Mouse (Mus musculus): ENCODE results near the gene Hoxa4. TPM values are rescaled to one million over a fixed set of nuclear protein-coding genes. Genes with fewer than 3 reads are reported as not detected.

Gene Hoxa4
- polyA plus RNA-seq, 1 experiment from 2014 or later, result 1.6 TPM

- TF ChIP-seq CTCF (IDR thresholded peaks at IDR 0.05; ENCODE audit: low read depth), result no peak; the same call in 1 of the 2 replicates
- Histone ChIP-seq H3K4me1 (replicated peaks; ENCODE audit: insufficient read depth, low read length) (peaks cover 8% of the 10 kb centered on the region; the same call in 1 of the 2 replicates), H3K36me3 (ENCODE audit: insufficient read depth, low read length) (peaks cover 6% of the 10 kb centered on the region; the same call in 1 of the 2 replicates), H3K27me3 (ENCODE audit: insufficient read depth, low read length) (no peaks in the 10 kb centered on the region), H3K4me2 (ENCODE audit: low read length) (peak overlapping the region; percentile 89), H3K9me3 (replicated peaks; ENCODE audit: low read length) (no peaks in the 10 kb centered on the region), H3K4me3 (replicated peaks; ENCODE audit: low read depth, low read length) (peak overlapping the region; percentile 85), H3K27ac (peak overlapping the region; percentile 95), H3K9ac (ENCODE audit: low read depth, low read length) (peak overlapping the region; percentile 97)
- WGBS, result under 1% methylated on average over 69 of the region's 69 CpGs
- ATAC-seq (replicated peaks; ENCODE audit: low FRiP score, low read depth), result peak; percentile 31
- DNase-seq (ENCODE audit: low spot score), result peak; percentile 97
These were observed 34.3 kb upstream of the Hoxa4 start for GRCm38 (mm10) chr6:52225612-52226568.

- Histone ChIP-seq H3K4me2 (ENCODE audit: low read length) (peak overlapping the region; percentile 89), H3K9me3 (replicated peaks; ENCODE audit: low read length) (no peaks in the 10 kb centered on the region), H3K4me1 (replicated peaks; ENCODE audit: insufficient read depth, low read length) (peaks cover 12% of the 10 kb centered on the region), H3K4me3 (replicated peaks; ENCODE audit: low read depth, low read length) (peak overlapping the region; percentile 85), H3K27ac (peak overlapping the region; percentile 95), H3K36me3 (ENCODE audit: insufficient read depth, low read length) (peaks cover 6% of the 10 kb centered on the region; the same call in 1 of the 2 replicates), H3K9ac (ENCODE audit: low read depth, low read length) (peak overlapping the region; percentile 97), H3K27me3 (ENCODE audit: insufficient read depth, low read length) (no peaks in the 10 kb centered on the region)
- ATAC-seq (replicated peaks; ENCODE audit: low FRiP score, low read depth) (no peak), DNase-seq (ENCODE audit: low spot score) (no peak)
- TF ChIP-seq CTCF (IDR thresholded peaks at IDR 0.05; ENCODE audit: low read depth), result no peak
- under 1% methylated on average over 36 of the region's 36 CpGs for WGBS
These were observed 33.5 kb upstream of the Hoxa4 start for GRCm38 (mm10) chr6:52224895-52225611.

GRCm38 (mm10) chr6:52223939-52224760 is 32.6 kb upstream of the Hoxa4 start:
- Histone ChIP-seq H3K27me3 (ENCODE audit: insufficient read depth, low read length) (no peaks in the 10 kb centered on the region), H3K4me1 (replicated peaks; ENCODE audit: insufficient read depth, low read length) (peaks cover 21% of the 10 kb centered on the region), H3K4me3 (replicated peaks; ENCODE audit: low read depth, low read length) (peak overlapping the region; percentile 85), H3K4me2 (ENCODE audit: low read length) (peak overlapping the region; percentile 89), H3K9me3 (replicated peaks; ENCODE audit: low read length) (no peaks in the 10 kb centered on the region), H3K27ac (peak overlapping the region; percentile 95), H3K36me3 (ENCODE audit: insufficient read depth, low read length) (0 out of 2 replicates have a peak, but pooled peaks cover 6% of the 10 kb centered on the region), H3K9ac (ENCODE audit: low read depth, low read length) (peak overlapping the region; percentile 97)
- DNase-seq (ENCODE audit: low spot score) (no peak), ATAC-seq (replicated peaks; ENCODE audit: low FRiP score, low read depth) (no peak)
- no peak for TF ChIP-seq CTCF (IDR thresholded peaks at IDR 0.05; ENCODE audit: low read depth)
- under 1% methylated on average over 23 of the region's 24 CpGs for WGBS

- DNase-seq (ENCODE audit: low spot score), result no peak
These were observed 31.2 kb upstream of the Hoxa4 start for GRCm38 (mm10) chr6:52222729-52223128.

GRCm38 (mm10) chr6:52221993-52222685 is 30.6 kb upstream of the Hoxa4 start:
- H3K9ac ChIP-seq (ENCODE audit: low read depth, low read length), result peak overlapping the region; percentile 97
- peak overlapping the region; percentile 96 for H3K27ac ChIP-seq
- peaks cover 23% of the 10 kb centered on the region for H3K4me1 ChIP-seq (replicated peaks; ENCODE audit: insufficient read depth, low read length)
- no peak for TF ChIP-seq CTCF (IDR thresholded peaks at IDR 0.05; ENCODE audit: low read depth)
- H3K9me3 ChIP-seq (replicated peaks; ENCODE audit: low read length), result no peaks in the 10 kb centered on the region
- no peaks in the 10 kb centered on the region for H3K27me3 ChIP-seq (ENCODE audit: insufficient read depth, low read length)
- ATAC-seq (replicated peaks; ENCODE audit: low FRiP score, low read depth) (peak; percentile 25), DNase-seq (ENCODE audit: low spot score) (peak; percentile 89)
- H3K4me3 ChIP-seq (replicated peaks; ENCODE audit: low read depth, low read length), result peak overlapping the region; percentile 85
- H3K4me2 ChIP-seq (ENCODE audit: low read length), result peak overlapping the region; percentile 89
- WGBS, result 3% methylated on average over 21 of the region's 21 CpGs
- H3K36me3 ChIP-seq (ENCODE audit: insufficient read depth, low read length), result 0 out of 2 replicates have a peak, but pooled peaks cover 6% of the 10 kb centered on the region

More at GRCm38 (mm10) chr6:52222729-52223128, 31.2 kb upstream of the Hoxa4 start:
- WGBS, result 5% methylated on average over 13 of the region's 13 CpGs
- Histone ChIP-seq H3K4me2 (ENCODE audit: low read length) (peak overlapping the region; percentile 89), H3K36me3 (ENCODE audit: insufficient read depth, low read length) (0 out of 2 replicates have a peak, but pooled peaks cover 6% of the 10 kb centered on the region), H3K4me3 (replicated peaks; ENCODE audit: low read depth, low read length) (peak overlapping the region; percentile 85), H3K4me1 (replicated peaks; ENCODE audit: insufficient read depth, low read length) (peaks cover 27% of the 10 kb centered on the region), H3K9me3 (replicated peaks; ENCODE audit: low read length) (no peaks in the 10 kb centered on the region), H3K27ac (peak overlapping the region; percentile 96), H3K27me3 (ENCODE audit: insufficient read depth, low read length) (no peaks in the 10 kb centered on the region), H3K9ac (ENCODE audit: low read depth, low read length) (peak overlapping the region; percentile 97)
- ATAC-seq (replicated peaks; ENCODE audit: low FRiP score, low read depth), result no peak
- TF ChIP-seq CTCF (IDR thresholded peaks at IDR 0.05; ENCODE audit: low read depth), result no peak
